Mouse (Mus musculus): ENCODE measurements around the gene Apc2. TPM values are rescaled to one million over a fixed set of nuclear protein-coding genes. Genes with fewer than 3 reads are reported as not detected.
A peak's percentile ranks its signal among the peaks of the same experiment; 100 is the strongest.

The Apc2 gene
- polyA plus RNA-seq, 1 experiment from 2014 or later = 1.3 TPM

DNA sequence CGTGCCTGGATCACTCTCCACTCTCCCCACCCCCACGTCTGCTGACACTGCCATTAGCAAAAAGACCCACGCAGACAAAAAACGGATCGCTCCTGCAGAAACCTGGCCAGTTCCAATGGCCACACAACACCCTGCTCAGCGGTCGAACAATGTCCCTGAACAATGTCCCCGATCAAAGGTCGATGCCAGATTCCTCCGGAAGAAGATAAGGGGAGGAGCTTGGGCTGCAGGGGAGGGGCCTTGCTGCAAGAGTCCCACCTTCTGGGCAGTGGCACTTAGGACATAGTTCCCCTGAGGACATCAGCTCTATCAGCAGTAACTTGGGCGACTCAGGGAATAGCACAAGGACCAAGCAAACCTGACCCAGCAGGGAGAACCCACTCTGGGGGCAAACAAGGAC, 56.1 kb downstream of the Apc2 start:
- H3K9ac ChIP-seq = no peak overlapping the region
- no peaks in the 10 kb centered on the region for H3K36me3 ChIP-seq
- peaks cover 97% of the 10 kb centered on the region for H3K27me3 ChIP-seq
- no peaks in the 10 kb centered on the region for H3K9me3 ChIP-seq
- no peak for ATAC-seq (ENCODE audit: borderline replicate concordance, extremely low read depth, low FRiP score, low TSS enrichment)
- H3K4me3 ChIP-seq = no peak overlapping the region
- H3K4me2 ChIP-seq = no peak overlapping the region
- no peak overlapping the region for H3K27ac ChIP-seq
- WGBS = 28% methylated on average over 11 of the region's 11 CpGs
- H3K4me1 ChIP-seq = peaks cover 33% of the 10 kb centered on the region

DNA sequence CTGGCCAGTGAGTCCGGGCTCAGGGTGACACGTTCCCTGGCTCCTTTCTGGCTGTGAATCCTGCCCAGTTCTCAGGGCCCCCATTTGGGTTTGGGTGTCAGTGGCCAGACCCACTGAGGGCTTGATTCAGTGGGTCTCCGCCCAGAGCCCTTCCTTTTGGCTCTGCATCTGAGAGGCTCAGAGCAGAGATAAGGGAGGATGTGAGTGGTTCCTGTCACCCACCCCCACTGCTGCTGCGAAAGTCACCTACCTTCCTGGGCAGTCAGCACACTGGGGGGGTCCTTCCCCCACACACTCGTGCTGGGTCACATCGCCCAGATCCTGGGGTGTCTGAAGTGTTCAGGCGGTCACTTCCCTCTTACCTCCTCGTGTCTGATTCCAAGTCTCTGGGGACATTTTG, 57.0 kb downstream of the Apc2 start:
- no peak overlapping the region for H3K4me3 ChIP-seq
- WGBS = 46% methylated on average over 8 of the region's 8 CpGs
- H3K27me3 ChIP-seq = peaks cover 97% of the 10 kb centered on the region
- no peak overlapping the region for H3K4me2 ChIP-seq
- no peak for ATAC-seq (ENCODE audit: borderline replicate concordance, extremely low read depth, low FRiP score, low TSS enrichment)
- H3K9me3 ChIP-seq = no peaks in the 10 kb centered on the region
- H3K27ac ChIP-seq = no peak overlapping the region
- no peak overlapping the region for H3K9ac ChIP-seq
- peaks cover 35% of the 10 kb centered on the region for H3K4me1 ChIP-seq
- no peaks in the 10 kb centered on the region for H3K36me3 ChIP-seq

- peaks cover 21% of the 10 kb centered on the region for H3K4me1 ChIP-seq
- no peaks in the 10 kb centered on the region for H3K36me3 ChIP-seq
- no peak overlapping the region for H3K27ac ChIP-seq
- no peak overlapping the region for H3K9ac ChIP-seq
- H3K9me3 ChIP-seq = no peaks in the 10 kb centered on the region
- no peak overlapping the region for H3K4me2 ChIP-seq
- 11% methylated on average over 9 of the region's 9 CpGs for WGBS
- H3K4me3 ChIP-seq = no peak overlapping the region
- ATAC-seq (ENCODE audit: borderline replicate concordance, extremely low read depth, low FRiP score, low TSS enrichment) = no peak
- H3K27me3 ChIP-seq = peaks cover 96% of the 10 kb centered on the region
These were observed 59.7 kb downstream of the Apc2 start for GRCm38 (mm10) chr10:80355431-80355830.

DNA sequence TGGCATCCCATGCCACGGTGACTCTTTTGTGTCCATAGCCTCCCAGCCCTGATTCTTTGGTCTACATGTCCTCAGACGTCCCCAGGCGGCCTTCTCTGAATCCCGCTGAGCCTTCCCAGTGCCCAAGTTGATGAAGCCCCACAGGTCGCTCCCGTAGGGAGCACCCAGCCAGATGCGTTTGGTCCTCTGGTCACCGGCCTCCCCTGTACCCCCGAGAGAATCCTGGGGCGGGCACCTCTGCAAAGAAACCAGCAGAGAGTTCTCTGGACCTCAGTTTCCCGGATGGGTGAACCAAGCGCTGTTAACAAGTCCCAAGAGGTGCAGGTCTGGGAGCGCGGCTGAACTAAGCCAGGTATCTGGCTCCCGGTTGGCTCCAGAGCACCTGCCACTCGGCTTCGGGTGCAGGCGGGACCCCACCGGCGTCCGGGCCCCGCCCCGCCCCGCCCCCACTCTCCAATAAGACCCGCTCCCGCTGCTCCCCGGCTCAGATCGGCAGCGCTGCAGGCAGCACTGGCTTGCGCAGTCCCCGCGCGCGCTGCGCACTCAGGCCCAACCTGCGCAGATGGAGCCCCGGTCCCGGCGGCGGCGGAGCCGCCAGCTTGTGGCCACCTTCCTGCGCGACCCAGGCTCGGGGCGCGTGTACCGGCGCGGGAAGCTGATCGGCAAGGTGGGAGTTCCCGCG, 60.4 kb downstream of the Apc2 start, which contains the start of gene Plk5:
TSS of gene Plk5 (plus strand) at position 459 of the 682 bp plus-strand sequence.
- Histone ChIP-seq H3K27me3 (peaks cover 92% of the 10 kb centered on the region), H3K9me3 (no peaks in the 10 kb centered on the region), H3K27ac (no peak within 1 kb of the TSS), H3K36me3 (no peaks in the 10 kb centered on the region), H3K9ac (no peak within 1 kb of the TSS), H3K4me2 (peak within 1 kb of the TSS; percentile 58), H3K4me1 (peaks cover 21% of the 10 kb centered on the region), H3K4me3 (peak within 1 kb of the TSS; percentile 28)
- under 1% methylated on average over 53 of the region's 53 CpGs for WGBS
- no peak for ATAC-seq (ENCODE audit: borderline replicate concordance, extremely low read depth, low FRiP score, low TSS enrichment)

- Histone ChIP-seq H3K36me3 (no peaks in the 10 kb centered on the region), H3K4me2 (peak overlapping the region; percentile 58), H3K9me3 (no peaks in the 10 kb centered on the region), H3K27ac (no peak overlapping the region), H3K9ac (no peak overlapping the region), H3K4me1 (peaks cover 21% of the 10 kb centered on the region), H3K27me3 (peaks cover 86% of the 10 kb centered on the region), H3K4me3 (peak overlapping the region; percentile 28)
- no peak for ATAC-seq (ENCODE audit: borderline replicate concordance, extremely low read depth, low FRiP score, low TSS enrichment)
- 3% methylated on average over 34 of the region's 34 CpGs for WGBS
These were observed 61.0 kb downstream of the Apc2 start for GRCm38 (mm10) chr10:80356737-80357136.

DNA sequence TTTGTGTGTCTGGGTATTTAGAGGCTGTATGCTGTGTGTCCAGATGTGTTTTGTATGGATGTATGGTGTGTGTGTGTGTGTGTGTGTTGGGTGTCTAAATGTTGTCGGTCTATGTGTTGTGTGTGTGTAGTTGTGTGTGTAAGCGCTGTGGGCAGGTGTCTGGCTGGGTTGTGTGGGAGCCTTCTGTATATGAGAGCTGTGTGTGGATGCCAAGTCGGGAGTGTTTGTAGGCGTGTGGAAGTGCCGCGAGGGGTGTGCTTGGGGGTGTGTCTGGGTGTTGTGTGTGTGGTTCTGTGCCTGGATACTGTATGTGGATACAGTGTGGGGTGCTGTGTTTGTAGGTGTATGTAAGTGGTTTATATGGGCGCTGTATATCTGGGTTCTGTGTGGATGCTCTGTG, 61.6 kb downstream of the Apc2 start:
- H3K9me3 ChIP-seq = no peaks in the 10 kb centered on the region
- H3K36me3 ChIP-seq = no peaks in the 10 kb centered on the region
- 32% methylated on average over 7 of the region's 7 CpGs for WGBS
- H3K4me2 ChIP-seq = peak overlapping the region; percentile 50; the same call in 1 of the 2 replicates
- no peak for ATAC-seq (ENCODE audit: borderline replicate concordance, extremely low read depth, low FRiP score, low TSS enrichment)
- H3K27ac ChIP-seq = no peak overlapping the region
- no peak overlapping the region for H3K4me3 ChIP-seq
- H3K27me3 ChIP-seq = peaks cover 80% of the 10 kb centered on the region
- H3K4me1 ChIP-seq = peaks cover 21% of the 10 kb centered on the region
- no peak overlapping the region for H3K9ac ChIP-seq

GRCm38 (mm10) chr10:80357994-80358639, 62.3 kb downstream of the Apc2 start:
- Histone ChIP-seq H3K9me3 (no peaks in the 10 kb centered on the region), H3K4me2 (peak overlapping the region; percentile 50), H3K27me3 (peaks cover 72% of the 10 kb centered on the region), H3K4me3 (peak overlapping the region; percentile 23), H3K27ac (no peak overlapping the region), H3K9ac (no peak overlapping the region), H3K36me3 (no peaks in the 10 kb centered on the region), H3K4me1 (peaks cover 21% of the 10 kb centered on the region)
- 8% methylated on average over 24 of the region's 31 CpGs for WGBS
- peak; percentile 19; the same call in 1 of the 2 replicates for ATAC-seq (ENCODE audit: borderline replicate concordance, extremely low read depth, low FRiP score, low TSS enrichment)

- H3K36me3 ChIP-seq = no peaks in the 10 kb centered on the region
- no peak overlapping the region for H3K4me3 ChIP-seq
- no peak overlapping the region for H3K4me2 ChIP-seq
- H3K9ac ChIP-seq = no peak overlapping the region
- peaks cover 23% of the 10 kb centered on the region for H3K27me3 ChIP-seq
- H3K4me1 ChIP-seq = no peaks in the 10 kb centered on the region
- ATAC-seq (ENCODE audit: borderline replicate concordance, extremely low read depth, low FRiP score, low TSS enrichment) = no peak
- no peak overlapping the region for H3K27ac ChIP-seq
- no peaks in the 10 kb centered on the region for H3K9me3 ChIP-seq
- 34% methylated on average over 6 of the region's 6 CpGs for WGBS
These were observed 68.0 kb downstream of the Apc2 start for GRCm38 (mm10) chr10:80363734-80364133.

- H3K4me2 ChIP-seq = no peak overlapping the region
- no peak for ATAC-seq (ENCODE audit: borderline replicate concordance, extremely low read depth, low FRiP score, low TSS enrichment)
- H3K4me1 ChIP-seq = no peaks in the 10 kb centered on the region
- H3K36me3 ChIP-seq = no peaks in the 10 kb centered on the region
- H3K27me3 ChIP-seq = peaks cover 6% of the 10 kb centered on the region; the same call in 1 of the 2 replicates
- no peak overlapping the region for H3K27ac ChIP-seq
- no peak overlapping the region for H3K9ac ChIP-seq
- H3K4me3 ChIP-seq = no peak overlapping the region
- no peaks in the 10 kb centered on the region for H3K9me3 ChIP-seq
- WGBS = 57% methylated on average over 6 of the region's 6 CpGs
These were observed 70.0 kb downstream of the Apc2 start for GRCm38 (mm10) chr10:80365736-80366135.

Small RNAs within 50 kb of the gene (microRNA-seq; reads per million reads assigned to microRNA genes)
- gene Mir6911 = not detected

Other genes with a start within 250 kb of the Apc2 start
- gene Gpx4, start 248.8 kb upstream of the Apc2 start, polyA plus RNA-seq (2015; fragmentation: Nextera tagmentation; extraction: Ambion mirVana) = 523 and 535 TPM in 2 replicates
- 15.5 and 16.6 TPM in 2 replicates for gene Sbno2, start 190.4 kb upstream of the Apc2 start, polyA plus RNA-seq (2015; fragmentation: Nextera tagmentation; extraction: Ambion mirVana)
- gene Stk11, start 180.2 kb upstream of the Apc2 start, polyA plus RNA-seq (2015; fragmentation: Nextera tagmentation; extraction: Ambion mirVana) = 18.6 and 22.1 TPM in 2 replicates
- gene Atp5d, start 157.3 kb upstream of the Apc2 start, polyA plus RNA-seq (2015; fragmentation: Nextera tagmentation; extraction: Ambion mirVana) = 521 and 541 TPM in 2 replicates
- gene Cbarp, start 155.1 kb upstream of the Apc2 start, polyA plus RNA-seq (2015; fragmentation: Nextera tagmentation; extraction: Ambion mirVana) = 3.9 and 5.0 TPM in 2 replicates
- 17.5 and 18.6 TPM in 2 replicates for gene Midn, start 147.7 kb upstream of the Apc2 start, polyA plus RNA-seq (2015; fragmentation: Nextera tagmentation; extraction: Ambion mirVana)
- gene Cirbp, start 130.0 kb upstream of the Apc2 start, polyA plus RNA-seq (2015; fragmentation: Nextera tagmentation; extraction: Ambion mirVana) = 94.6 and 95.1 TPM in 2 replicates
- 11.6 and 14.7 TPM in 2 replicates for gene 1600002K03Rik, start 123.0 kb upstream of the Apc2 start, polyA plus RNA-seq (2015; fragmentation: Nextera tagmentation; extraction: Ambion mirVana)
- gene Efna2, start 116.5 kb upstream of the Apc2 start, polyA plus RNA-seq (2015; fragmentation: Nextera tagmentation; extraction: Ambion mirVana) = 16.0 and 17.3 TPM in 2 replicates
- gene Mum1, start 69.5 kb upstream of the Apc2 start, polyA plus RNA-seq (2015; fragmentation: Nextera tagmentation; extraction: Ambion mirVana) = 64.5 and 66.2 TPM in 2 replicates
- 321 and 329 TPM in 2 replicates for gene Ndufs7, start 46.9 kb upstream of the Apc2 start, polyA plus RNA-seq (2015; fragmentation: Nextera tagmentation; extraction: Ambion mirVana)
- gene Gamt, start 35.0 kb upstream of the Apc2 start, polyA plus RNA-seq (2015; fragmentation: Nextera tagmentation; extraction: Ambion mirVana) = 29.3 and 30.2 TPM in 2 replicates
- 58.9 and 67.0 TPM in 2 replicates for gene Dazap1, start 34.5 kb upstream of the Apc2 start, polyA plus RNA-seq (2015; fragmentation: Nextera tagmentation; extraction: Ambion mirVana)
- gene Rps15, start 3.5 kb upstream of the Apc2 start, polyA plus RNA-seq (2015; fragmentation: Nextera tagmentation; extraction: Ambion mirVana) = 907 and 974 TPM in 2 replicates
- gene 2310011J03Rik, start 24.6 kb downstream of the Apc2 start, polyA plus RNA-seq (2015; fragmentation: Nextera tagmentation; extraction: Ambion mirVana) = 47.7 and 51.9 TPM in 2 replicates
- 3.4 and 4.0 TPM in 2 replicates for gene Pcsk4, start 33.5 kb downstream of the Apc2 start, polyA plus RNA-seq (2015; fragmentation: Nextera tagmentation; extraction: Ambion mirVana)
- 13.8 and 14.2 TPM in 2 replicates for gene Reep6, start 34.0 kb downstream of the Apc2 start, polyA plus RNA-seq (2015; fragmentation: Nextera tagmentation; extraction: Ambion mirVana)
- gene Adamtsl5, start 52.4 kb downstream of the Apc2 start, polyA plus RNA-seq (2015; fragmentation: Nextera tagmentation; extraction: Ambion mirVana) = 2.5 and 3.4 TPM in 2 replicates
- gene Plk5, start 60.5 kb downstream of the Apc2 start, polyA plus RNA-seq (2015; fragmentation: Nextera tagmentation; extraction: Ambion mirVana) = 0.74 and 1.0 TPM in 2 replicates
- gene Mex3d, start 91.7 kb downstream of the Apc2 start, polyA plus RNA-seq (2015; fragmentation: Nextera tagmentation; extraction: Ambion mirVana) = 7.9 and 9.6 TPM in 2 replicates
- 276 and 277 TPM in 2 replicates for gene Mbd3, start 103.6 kb downstream of the Apc2 start, polyA plus RNA-seq (2015; fragmentation: Nextera tagmentation; extraction: Ambion mirVana)
- 628 and 681 TPM in 2 replicates for gene Uqcr11, start 110.9 kb downstream of the Apc2 start, polyA plus RNA-seq (2015; fragmentation: Nextera tagmentation; extraction: Ambion mirVana)
- 122 and 126 TPM in 2 replicates for gene Tcf3, start 137.7 kb downstream of the Apc2 start, polyA plus RNA-seq (2015; fragmentation: Nextera tagmentation; extraction: Ambion mirVana)
- not detected in 2 replicates for gene Onecut3, start 198.9 kb downstream of the Apc2 start, polyA plus RNA-seq (2015; fragmentation: Nextera tagmentation; extraction: Ambion mirVana)
- 0.05 and 0.16 TPM in 2 replicates for gene Atp8b3, start 243.1 kb downstream of the Apc2 start, polyA plus RNA-seq (2015; fragmentation: Nextera tagmentation; extraction: Ambion mirVana)

Data from lung, embryonic 15.5 days (tissue).